Mouse (Mus musculus) splenic B cell, adult 2 months (primary cell): ENCODE measurements around the gene Alkbh3.
A peak's percentile ranks its signal among the peaks of the same experiment; 100 is the strongest.

Experiments used
- DNase-seq: peaks from one replicate; pipeline ENCODE4 v3.0.0-alpha.2; 2011; ENCODE audit warnings: low read depth, low spot score
- H3K27me3 ChIP-seq: 2 replicates; pipeline ENCODE4 v1.6.1; 2012; ENCODE audit warnings: mild to moderate bottlenecking, low read length, moderate library complexity, mixed read lengths; ENCODE audit not compliant: control insufficient read depth, poor library complexity, insufficient read depth, severe bottlenecking
- H3K36me3 ChIP-seq: 2 replicates; pipeline ENCODE4 v1.6.1; 2012; ENCODE audit warnings: mild to moderate bottlenecking, low read length, moderate library complexity, mixed read lengths; ENCODE audit not compliant: control insufficient read depth, poor library complexity, insufficient read depth, severe bottlenecking

The Alkbh3 gene

DNA sequence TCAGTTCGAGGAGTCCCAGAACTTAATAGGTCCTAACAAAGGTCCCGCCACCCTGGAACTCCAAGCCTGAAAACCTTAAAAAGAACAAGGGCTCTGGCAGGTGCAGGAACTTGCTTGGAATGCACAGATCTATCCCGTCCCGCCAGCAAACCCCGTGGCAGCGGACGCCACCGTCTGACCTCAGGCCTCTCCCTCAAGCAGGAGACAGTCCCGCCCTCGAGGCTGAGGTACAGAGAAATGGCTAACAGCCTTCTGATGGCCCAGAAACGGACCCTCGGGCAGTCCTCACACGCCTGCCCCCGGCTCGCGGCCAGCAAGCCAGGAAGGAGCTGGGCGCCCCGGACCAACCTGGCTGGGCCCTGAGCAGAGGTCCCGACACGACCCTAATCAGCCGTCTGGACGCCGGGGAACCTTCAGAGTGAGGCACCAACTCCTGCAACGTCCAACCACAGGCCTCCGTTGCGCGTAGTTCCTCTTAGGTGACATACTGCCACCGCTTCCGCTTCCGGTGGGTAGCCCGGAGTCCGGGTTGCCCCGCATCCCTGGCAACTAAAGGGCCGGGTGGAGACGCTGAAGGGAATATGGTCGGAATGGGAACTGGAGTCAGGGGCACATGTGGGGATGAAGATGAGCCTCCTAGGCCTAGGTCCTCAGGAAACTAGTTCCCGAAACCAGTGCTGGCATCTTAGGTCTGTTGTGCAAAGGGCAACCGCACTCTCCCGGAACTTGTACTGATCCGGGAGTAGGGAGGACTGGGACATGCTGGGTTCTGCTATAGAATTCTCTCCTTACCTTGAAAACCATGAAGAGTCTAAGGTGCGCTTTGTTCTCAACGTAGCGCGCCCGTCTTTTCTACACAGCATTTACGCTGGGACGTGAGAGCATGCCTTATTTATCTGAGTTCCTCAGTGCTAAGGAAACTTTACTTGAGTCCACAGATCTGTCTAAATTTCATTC is at the start of gene Alkbh3:
Gene Alkbh3, minus strand, starts transcription at position 473 of the 957 bp plus-strand sequence.
- no peaks in the 10 kb centered on the region for H3K27me3 ChIP-seq
- 0 out of 2 replicates have a peak, but pooled peaks cover 5% of the 10 kb centered on the region for H3K36me3 ChIP-seq
- peak; percentile 92 for DNase-seq

DNA sequence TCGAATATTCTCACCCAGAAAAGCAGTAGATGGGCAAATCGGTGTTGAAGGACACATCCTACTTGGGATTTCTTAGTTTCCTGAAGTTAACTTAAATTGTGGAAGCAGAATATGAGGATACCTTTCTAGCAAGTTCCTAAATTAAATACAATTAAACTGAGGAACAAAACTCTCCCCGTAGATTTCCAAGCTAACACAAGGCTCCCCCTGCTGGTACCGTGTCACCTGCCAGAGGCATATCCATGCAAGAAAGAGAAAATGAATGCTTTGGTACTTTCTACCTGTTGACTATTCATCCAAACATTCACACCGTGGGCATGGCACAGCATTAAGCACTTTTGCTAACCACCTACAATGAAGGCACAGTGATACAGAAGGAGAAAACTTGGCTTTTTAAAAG is 48.9 kb upstream of the Alkbh3 start:
- DNase-seq = no peak
- Histone ChIP-seq H3K27me3 (no peaks in the 10 kb centered on the region), H3K36me3 (no peaks in the 10 kb centered on the region)

DNA sequence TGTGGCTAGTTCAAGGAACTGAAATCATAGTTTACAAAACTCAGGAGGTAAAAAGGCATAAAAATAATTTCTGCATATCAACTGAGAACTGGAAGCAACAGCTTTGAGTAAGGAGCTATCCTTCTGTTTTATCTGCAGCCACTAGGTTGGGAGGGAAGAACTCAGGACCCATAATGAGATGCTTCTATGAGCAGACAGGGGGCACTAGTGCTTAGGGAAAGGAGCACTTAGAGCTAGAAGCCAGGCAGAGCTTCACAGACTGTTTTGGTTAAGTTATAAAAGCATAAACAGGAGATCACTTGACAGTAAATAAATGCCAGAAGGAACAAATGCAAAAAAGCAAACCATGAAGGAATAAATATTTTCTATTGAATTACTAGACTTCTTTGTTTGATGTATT is 44.2 kb upstream of the Alkbh3 start:
- Histone ChIP-seq H3K27me3 (no peaks in the 10 kb centered on the region), H3K36me3 (no peaks in the 10 kb centered on the region)
- DNase-seq = peak; percentile 51

DNA sequence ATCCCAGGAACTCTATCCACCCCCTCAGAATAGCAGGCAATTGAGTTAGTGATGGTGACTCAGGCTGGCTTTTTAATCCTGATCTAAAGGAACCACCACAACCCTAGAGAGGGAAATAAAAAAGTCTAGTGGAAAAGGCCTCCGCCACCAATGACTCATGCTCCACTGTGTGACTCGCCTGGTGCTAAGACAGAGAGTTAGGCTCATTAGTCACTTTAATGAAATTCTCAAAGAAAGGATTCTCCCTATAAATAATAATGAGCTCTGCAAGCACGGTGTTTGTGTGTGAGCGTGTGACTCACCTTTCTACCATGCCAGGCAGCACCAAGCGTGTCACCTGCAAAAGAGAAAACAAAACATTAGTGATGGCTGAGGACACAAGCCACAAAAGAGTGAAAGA is 41.3 kb upstream of the Alkbh3 start:
- H3K36me3 ChIP-seq = no peaks in the 10 kb centered on the region
- no peak for DNase-seq
- H3K27me3 ChIP-seq = no peaks in the 10 kb centered on the region

DNA sequence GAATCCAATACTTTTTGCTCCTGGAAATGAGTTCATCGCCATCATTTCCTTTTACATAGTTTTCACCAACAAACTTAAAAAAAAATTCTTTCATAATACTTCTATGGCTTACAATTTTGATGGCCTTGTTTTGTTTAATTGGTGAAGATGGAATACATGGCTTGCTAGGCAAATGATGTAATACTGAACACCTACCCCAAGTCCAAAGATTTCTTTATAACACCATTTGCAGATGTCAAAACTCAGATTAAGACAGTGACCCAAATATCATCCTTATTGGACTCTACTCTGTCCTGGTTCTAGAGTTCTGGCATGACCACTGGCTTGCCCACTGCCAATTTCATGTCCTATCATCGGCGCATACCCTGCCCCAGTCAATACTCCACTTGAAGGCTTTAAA is 40.3 kb upstream of the Alkbh3 start:
- Histone ChIP-seq H3K27me3 (no peaks in the 10 kb centered on the region), H3K36me3 (no peaks in the 10 kb centered on the region)
- DNase-seq = no peak

DNA sequence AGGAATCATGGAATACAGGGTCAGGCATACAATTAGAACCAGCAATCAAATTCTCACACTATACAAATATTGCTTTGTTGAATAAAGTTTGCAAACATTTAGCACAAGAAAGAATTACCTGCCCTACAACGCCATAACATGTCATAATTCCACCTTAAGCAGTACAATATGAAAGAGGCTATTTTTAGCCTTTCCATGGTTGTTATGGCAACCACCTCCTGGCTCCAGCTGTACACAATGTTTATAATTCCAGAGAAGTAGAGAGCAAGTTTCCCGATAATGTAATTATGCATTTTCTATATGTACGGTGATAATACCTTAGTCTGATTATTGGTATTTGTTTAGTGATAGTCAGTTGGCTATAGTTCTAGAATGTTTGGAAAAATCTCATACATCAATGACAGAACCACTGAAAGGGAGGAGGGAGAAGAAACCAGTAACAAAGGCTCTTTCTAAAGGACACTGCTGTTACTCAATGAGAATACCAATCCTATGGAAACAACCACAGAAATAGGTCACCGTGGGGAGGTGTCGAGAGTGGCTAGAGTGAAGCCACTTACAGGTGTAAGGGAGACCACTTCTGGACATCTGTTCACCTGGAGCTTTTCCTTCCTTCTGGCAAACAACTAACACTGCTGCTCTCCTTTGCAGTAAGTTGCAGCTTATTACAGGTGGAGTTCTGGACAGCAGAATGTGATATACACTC is 39.0 kb upstream of the Alkbh3 start:
- H3K27me3 ChIP-seq = no peaks in the 10 kb centered on the region
- H3K36me3 ChIP-seq = no peaks in the 10 kb centered on the region
- DNase-seq = no peak

DNA sequence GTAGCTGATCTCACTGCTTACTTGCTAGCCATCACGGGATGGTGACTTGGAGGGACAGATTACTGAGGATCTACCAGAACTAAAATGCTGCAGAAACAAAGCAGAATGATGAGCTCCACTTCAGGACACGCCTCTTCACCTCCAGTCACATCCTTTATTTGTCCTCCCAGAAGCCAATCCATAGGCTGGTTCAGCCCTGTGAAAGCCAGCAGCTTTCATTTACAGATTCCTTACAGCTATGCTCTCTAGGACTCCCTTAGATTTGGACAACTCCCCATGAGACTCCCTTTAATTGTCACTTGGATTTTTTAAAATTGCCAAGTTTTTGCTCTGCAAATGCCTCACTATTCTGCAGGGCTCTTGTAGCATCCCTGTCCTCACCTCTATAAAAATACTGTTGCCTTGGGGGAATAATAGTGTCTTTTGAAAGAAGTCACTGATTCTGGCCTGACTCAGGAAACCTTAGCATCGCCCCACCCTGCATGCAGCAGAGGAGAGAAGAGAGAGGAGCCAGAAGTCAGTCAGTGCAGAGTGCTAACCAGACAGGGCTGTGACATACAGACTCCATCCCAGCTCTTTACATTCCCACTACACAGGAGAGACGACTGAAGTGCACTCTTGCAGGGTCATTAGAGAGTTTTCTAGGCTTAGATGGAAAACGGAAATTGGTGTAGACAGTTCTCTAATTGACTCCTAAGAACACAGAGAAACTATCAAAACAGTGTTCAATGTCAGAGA is 38.3 kb upstream of the Alkbh3 start:
- no peak for DNase-seq
- H3K36me3 ChIP-seq = no peaks in the 10 kb centered on the region
- no peaks in the 10 kb centered on the region for H3K27me3 ChIP-seq

DNA sequence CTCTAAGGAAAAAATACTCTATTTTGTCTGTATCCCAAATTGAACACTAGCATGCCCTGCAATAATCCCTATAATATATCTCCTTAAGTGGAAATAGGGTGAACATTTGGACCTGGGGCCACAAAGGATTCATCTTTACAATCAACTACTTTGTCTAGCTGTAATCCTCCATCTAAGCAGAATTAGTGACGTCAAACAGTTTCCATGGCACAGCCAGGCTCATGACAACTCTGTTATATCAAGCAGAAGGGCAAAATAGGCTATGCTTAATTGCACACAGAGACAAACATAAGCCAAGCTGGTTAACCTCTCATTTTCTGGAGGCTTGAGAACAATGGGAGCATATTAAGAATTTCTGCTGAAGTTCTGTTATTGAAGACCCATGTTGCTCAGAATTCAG is 37.7 kb upstream of the Alkbh3 start:
- H3K27me3 ChIP-seq = no peaks in the 10 kb centered on the region
- DNase-seq = no peak

DNA sequence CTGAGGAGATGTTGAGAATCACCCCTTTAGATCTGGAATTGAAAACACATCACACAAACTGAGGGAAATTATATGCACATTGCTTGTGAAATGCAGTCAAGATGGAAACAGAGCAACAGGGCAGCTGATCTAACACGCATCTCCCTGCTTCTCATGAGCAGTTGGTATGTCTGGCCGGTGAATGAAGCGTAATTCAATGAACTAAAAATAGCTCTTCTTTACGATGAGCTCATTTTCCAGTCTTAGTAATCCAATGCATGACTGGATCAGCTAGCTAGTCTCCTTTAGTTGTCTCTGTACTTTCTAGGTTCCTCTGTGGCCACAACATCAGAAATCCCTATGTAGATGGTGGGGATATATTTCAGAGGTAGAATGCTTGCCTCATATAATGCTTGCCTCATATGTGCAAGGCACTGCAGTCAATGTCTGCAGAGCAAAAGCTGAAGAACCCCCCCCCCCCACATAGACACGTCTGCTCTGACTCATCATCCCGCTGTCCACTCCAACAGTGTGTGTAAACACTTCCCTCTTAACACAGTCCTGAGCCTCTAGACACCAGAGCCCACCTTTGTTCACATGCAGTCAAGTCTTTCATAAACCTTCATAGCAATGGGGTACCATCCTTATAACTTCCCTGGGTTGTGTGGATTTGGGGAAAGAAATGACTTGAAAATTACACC is 34.9 kb upstream of the Alkbh3 start:
- Histone ChIP-seq H3K27me3 (no peaks in the 10 kb centered on the region), H3K36me3 (peaks cover 2% of the 10 kb centered on the region; the same call in 1 of the 2 replicates)
- no peak for DNase-seq

More for the DNA sequence above, 37.7 kb upstream of the Alkbh3 start:
- peaks cover 2% of the 10 kb centered on the region; the same call in 1 of the 2 replicates for H3K36me3 ChIP-seq

DNA sequence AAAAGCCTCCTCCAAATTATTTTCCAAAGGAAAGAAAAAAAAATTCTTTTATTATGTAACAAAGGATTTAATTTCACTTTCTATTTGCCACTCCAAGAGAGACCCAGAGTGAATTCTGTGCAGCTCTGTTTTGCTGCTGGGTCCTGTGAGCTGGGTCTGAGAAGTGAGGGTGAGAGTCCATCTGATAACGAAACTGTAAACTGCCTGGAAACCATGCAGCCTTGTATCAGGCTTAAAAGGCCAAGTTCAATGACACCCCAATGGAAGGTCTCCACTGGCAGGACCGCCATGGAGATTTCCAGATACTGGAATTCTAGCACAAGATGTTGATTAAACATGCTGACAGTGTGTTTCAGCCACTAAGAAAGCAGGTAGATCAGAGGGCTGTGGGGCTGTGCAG is 33.6 kb upstream of the Alkbh3 start:
- Histone ChIP-seq H3K27me3 (no peaks in the 10 kb centered on the region), H3K36me3 (peaks cover 2% of the 10 kb centered on the region; the same call in 1 of the 2 replicates)
- DNase-seq = no peak

DNA sequence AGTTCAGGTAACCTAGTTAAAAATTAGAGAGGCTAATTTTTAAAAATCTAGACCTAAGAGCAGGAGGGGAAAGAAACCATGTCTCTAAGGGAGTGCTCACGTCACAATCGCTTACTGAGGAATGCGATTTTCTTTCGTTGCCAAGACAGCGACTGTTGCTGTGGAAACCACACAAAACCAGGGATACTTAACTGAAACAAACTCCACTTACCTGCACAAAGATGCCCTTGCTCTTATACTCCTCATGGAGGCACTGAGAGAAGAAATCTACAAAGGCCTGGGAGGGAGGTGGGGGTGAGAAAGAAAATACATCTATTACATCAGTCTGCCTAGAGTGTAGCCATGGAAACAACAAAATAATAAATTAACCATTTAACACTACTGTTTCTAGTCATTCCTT is 33.1 kb upstream of the Alkbh3 start:
- no peak for DNase-seq
- H3K27me3 ChIP-seq = no peaks in the 10 kb centered on the region
- peaks cover 2% of the 10 kb centered on the region; the same call in 1 of the 2 replicates for H3K36me3 ChIP-seq

DNA sequence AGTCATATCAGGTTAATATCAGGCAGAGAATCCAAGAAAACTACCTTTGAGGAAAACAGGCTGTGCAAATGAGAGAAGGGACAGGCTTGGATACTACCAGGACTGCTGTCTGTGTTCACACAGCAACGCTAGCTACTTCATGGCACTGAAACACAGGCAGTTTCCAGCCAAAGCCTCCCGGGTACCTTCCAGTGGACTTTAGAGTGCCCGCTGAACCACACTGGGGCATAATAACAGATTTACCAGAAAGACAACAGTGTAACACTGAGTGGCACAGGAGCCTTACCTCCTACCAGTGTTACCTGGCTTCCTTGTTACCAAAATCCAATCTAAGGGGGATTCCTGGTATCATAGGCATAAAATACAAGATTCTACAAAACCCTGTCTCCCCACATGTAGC is 31.9 kb upstream of the Alkbh3 start:
- Histone ChIP-seq H3K36me3 (peaks cover 2% of the 10 kb centered on the region; the same call in 1 of the 2 replicates), H3K27me3 (no peaks in the 10 kb centered on the region)
- DNase-seq = no peak

DNA sequence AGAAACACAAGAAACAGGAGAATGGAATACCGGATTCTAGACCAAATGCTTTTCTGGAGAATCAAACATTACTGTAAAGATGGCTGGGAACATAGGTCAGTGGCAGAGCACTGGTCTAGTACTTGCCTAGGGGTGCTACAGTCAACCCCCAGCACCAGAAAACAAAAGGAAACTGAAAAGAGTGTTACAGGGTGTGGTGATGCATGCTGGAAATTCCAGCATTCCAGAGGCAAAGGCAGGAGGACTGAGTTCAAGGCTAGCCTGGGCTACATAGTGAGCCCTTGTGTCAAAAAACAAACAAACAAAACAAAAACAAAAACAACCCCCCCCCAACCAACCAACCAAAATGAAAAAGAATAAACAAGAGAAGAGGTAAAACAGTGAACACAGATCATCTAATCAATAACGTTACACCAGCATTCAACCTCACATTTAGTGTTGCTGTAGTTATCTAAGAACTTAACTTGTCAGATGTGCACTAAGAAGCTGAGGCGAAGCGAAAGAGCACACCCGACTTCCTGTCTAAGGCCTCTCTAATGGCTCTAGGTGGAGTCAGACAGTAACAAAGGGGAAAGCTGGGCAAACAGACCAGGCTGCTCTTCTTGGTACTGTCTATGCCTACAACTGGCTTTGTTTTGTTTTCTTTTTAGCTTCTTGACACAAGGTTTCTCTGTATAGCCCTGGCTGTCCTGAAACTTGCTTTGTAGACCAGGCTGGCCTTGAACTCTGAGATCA is 30.0 kb upstream of the Alkbh3 start:
- DNase-seq = no peak
- Histone ChIP-seq H3K36me3 (peaks cover 2% of the 10 kb centered on the region; the same call in 1 of the 2 replicates), H3K27me3 (no peaks in the 10 kb centered on the region)
